Mouse (Mus musculus) CH12.LX (cell line): ENCODE measurements at regions not wholly inside any gene's neighbourhood (a gene's known extent, or its start where the extent isn't known, plus 50 kb on each side); places are given as distances from the start of the nearest gene placed in this dataset.

Experiments used
- DNase-seq: peaks from one replicate; pipeline ENCODE4 v3.0.0-alpha.2; 2013; ENCODE audit errors: extremely low read depth
- H3K27ac ChIP-seq: 2 replicates; pipeline ENCODE4 v1.5.1; 2012; ENCODE audit warnings: low read depth, mild to moderate bottlenecking, control low read depth, moderate library complexity; ENCODE audit not compliant: insufficient read depth
- H3K27me3 ChIP-seq: replicated peaks from 2 replicates; pipeline ENCODE3; 2012; ENCODE audit warnings: inconsistent platforms
- H3K36me3 ChIP-seq, 2 experiments: replicated peaks in 1 of 2; 2 replicates each; pipeline versions ENCODE3 to v1.6.1; 2012; ENCODE audit warnings: inconsistent platforms in 1 of 2, low read length in 1 of 2, mild to moderate bottlenecking in 1 of 2, mixed read lengths in 1 of 2, moderate library complexity in 1 of 2; ENCODE audit not compliant: control insufficient read depth in 1 of 2, insufficient read depth in 1 of 2
- H3K4me1 ChIP-seq, 2 experiments: 2 replicates each; pipeline ENCODE4 v1.6.1; 2012; ENCODE audit warnings: inconsistent platforms in 1 of 2, moderate library complexity in 1 of 2; ENCODE audit not compliant: insufficient read depth in 2 of 2, control insufficient read depth in 1 of 2
- H3K4me2 ChIP-seq: 2 replicates; pipeline ENCODE4 v1.6.1; 2012; ENCODE audit warnings: low read depth, mild to moderate bottlenecking, control low read depth; ENCODE audit not compliant: poor library complexity, insufficient read depth, severe bottlenecking
- H3K4me3 ChIP-seq, 3 experiments: fragments of 150-350 bp in 1 of 3; sonication (generic) in 1 of 3; replicated peaks in 1 of 3; 2 replicates each; pipeline versions ENCODE3 to v1.5.1; 2011 to 2012; ENCODE audit warnings: low read depth in 2 of 3, low read length in 2 of 3, mild to moderate bottlenecking in 2 of 3, moderate library complexity in 2 of 3, control low read depth in 1 of 3, improper control_type of control experiment in 1 of 3, inconsistent platforms in 1 of 3, mixed read lengths in 1 of 3; ENCODE audit not compliant: poor library complexity in 1 of 3
- H3K79me2 ChIP-seq: replicated peaks from 2 replicates; pipeline ENCODE4 v1.6.1; 2012; ENCODE audit warnings: mild to moderate bottlenecking, moderate library complexity; ENCODE audit not compliant: control insufficient read depth, poor library complexity, insufficient read depth, severe bottlenecking; ENCODE audit errors: extremely low read depth
- H3K9ac ChIP-seq: 2 replicates; pipeline ENCODE4 v1.6.1; 2012; ENCODE audit warnings: low read depth, mild to moderate bottlenecking, control low read depth, moderate library complexity; ENCODE audit not compliant: insufficient read depth
- H3K9me3 ChIP-seq: replicated peaks from 2 replicates; pipeline ENCODE3; 2012; ENCODE audit warnings: low read length, inconsistent platforms, mixed read lengths
- BHLHE40 ChIP-seq: IDR thresholded peaks from 2 replicates; pipeline ENCODE4 v1.6.1; 2011; ENCODE audit warnings: mild to moderate bottlenecking, low read depth, low read length, improper control_type of control experiment
- CHD1 ChIP-seq: IDR thresholded peaks from 2 replicates; pipeline ENCODE4 v1.6.1; 2012; ENCODE audit warnings: low read depth, low read length, improper control_type of control experiment, inconsistent platforms
- CTCF ChIP-seq, 2 experiments: IDR thresholded peaks in 1 of 2; conservative IDR thresholded peaks in 1 of 2; 2 replicates each; pipeline ENCODE4 v1.5.1; 2011 to 2012; ENCODE audit warnings: low read depth in 2 of 2, low read length in 2 of 2, improper control_type of control experiment in 1 of 2, inconsistent platforms in 1 of 2, mild to moderate bottlenecking in 1 of 2, moderate library complexity in 1 of 2
- E2F4 ChIP-seq: IDR thresholded peaks from 2 replicates; pipeline ENCODE4 v1.6.1; 2011; ENCODE audit warnings: low read depth, low read length, improper control_type of control experiment; ENCODE audit not compliant: insufficient replicate concordance
- ELF1 ChIP-seq: IDR thresholded peaks from 2 replicates; pipeline ENCODE4 v1.6.1; 2014; ENCODE audit warnings: low read depth, mild to moderate bottlenecking, inconsistent platforms, low read length, improper control_type of control experiment
- EP300 ChIP-seq: IDR thresholded peaks from 2 replicates; pipeline ENCODE4 v1.6.1; 2011; ENCODE audit warnings: low read length, improper control_type of control experiment
- ETS1 ChIP-seq: conservative IDR thresholded peaks from 2 replicates; pipeline ENCODE4 v1.6.1; 2012; ENCODE audit warnings: low read depth, mild to moderate bottlenecking, inconsistent platforms, low read length, improper control_type of control experiment, moderate library complexity
- KAT2A ChIP-seq: IDR thresholded peaks from 2 replicates; pipeline ENCODE4 v1.6.1; 2012; ENCODE audit warnings: low read length, improper control_type of control experiment, inconsistent platforms; ENCODE audit not compliant: insufficient replicate concordance
- MAX ChIP-seq: IDR thresholded peaks from 2 replicates; pipeline ENCODE4 v1.6.1; 2011; ENCODE audit warnings: low read length, improper control_type of control experiment
- MAZ ChIP-seq: IDR thresholded peaks from 2 replicates; pipeline ENCODE4 v1.6.1; 2012; ENCODE audit warnings: low read depth, mild to moderate bottlenecking, inconsistent platforms, low read length, improper control_type of control experiment, moderate library complexity
- MEF2A ChIP-seq: IDR thresholded peaks from 2 replicates; pipeline ENCODE4 v1.6.1; 2014; ENCODE audit warnings: low read depth, mild to moderate bottlenecking, inconsistent platforms, low read length, improper control_type of control experiment, borderline replicate concordance
- MXI1 ChIP-seq: IDR thresholded peaks from 2 replicates; pipeline ENCODE4 v1.6.1; 2011; ENCODE audit warnings: mild to moderate bottlenecking, low read depth, low read length, improper control_type of control experiment
- MYC ChIP-seq: IDR thresholded peaks from 2 replicates; pipeline ENCODE4 v1.6.1; 2011; ENCODE audit warnings: low read depth, mild to moderate bottlenecking, improper control_type of control experiment, low read length
- NELFE ChIP-seq: IDR thresholded peaks from 2 replicates; pipeline ENCODE4 v1.6.1; 2011; ENCODE audit warnings: low read depth, low read length, improper control_type of control experiment
- NRF1 ChIP-seq: IDR thresholded peaks from 2 replicates; pipeline ENCODE4 v1.6.1; 2014; ENCODE audit warnings: low read depth, mild to moderate bottlenecking, inconsistent platforms, low read length, improper control_type of control experiment, moderate library complexity
- PAX5 ChIP-seq: IDR thresholded peaks from 2 replicates; pipeline ENCODE4 v1.6.1; 2012; ENCODE audit warnings: low read length, inconsistent platforms, mixed read lengths
- POLR2AphosphoS2 ChIP-seq: IDR thresholded peaks from 2 replicates; pipeline ENCODE4 v1.6.1; 2011; ENCODE audit warnings: low read depth, low read length, improper control_type of control experiment
- RAD21 ChIP-seq: IDR thresholded peaks from 2 replicates; pipeline ENCODE4 v1.6.1; 2011; ENCODE audit warnings: low read depth, mild to moderate bottlenecking, low read length, improper control_type of control experiment, moderate library complexity
- RCOR1 ChIP-seq: conservative IDR thresholded peaks from 2 replicates; pipeline ENCODE4 v1.6.1; 2012; ENCODE audit warnings: low read depth, mild to moderate bottlenecking, inconsistent platforms, low read length, improper control_type of control experiment
- SIN3A ChIP-seq: IDR thresholded peaks from 2 replicates; pipeline ENCODE4 v1.6.1; 2012; ENCODE audit warnings: low read length, improper control_type of control experiment, inconsistent platforms
- TBP ChIP-seq: conservative IDR thresholded peaks from 2 replicates; pipeline ENCODE4 v1.6.1; 2011; ENCODE audit warnings: low read depth, low read length, improper control_type of control experiment
- TCF12 ChIP-seq: IDR thresholded peaks from 2 replicates; pipeline ENCODE4 v1.6.1; 2014; ENCODE audit warnings: low read depth, mild to moderate bottlenecking, inconsistent platforms, low read length, improper control_type of control experiment
- UBTF ChIP-seq: IDR thresholded peaks from 2 replicates; pipeline ENCODE4 v1.6.1; 2012; ENCODE audit warnings: low read depth, mild to moderate bottlenecking, inconsistent platforms, low read length, improper control_type of control experiment, moderate library complexity
- USF1 ChIP-seq: IDR thresholded peaks from 2 replicates; pipeline ENCODE4 v1.6.1; 2014; ENCODE audit warnings: low read depth, mild to moderate bottlenecking, inconsistent platforms, low read length, improper control_type of control experiment
- USF2 ChIP-seq: conservative IDR thresholded peaks from 2 replicates; pipeline ENCODE4 v1.6.1; 2011; ENCODE audit warnings: low read depth, low read length, improper control_type of control experiment
- ZC3H11A ChIP-seq: IDR thresholded peaks from 2 replicates; pipeline ENCODE4 v1.6.1; 2012; ENCODE audit warnings: low read depth, mild to moderate bottlenecking, inconsistent platforms, low read length, improper control_type of control experiment
- ZMIZ1 ChIP-seq: IDR thresholded peaks from 2 replicates; pipeline ENCODE4 v1.6.1; 2012; ENCODE audit warnings: low read depth, mild to moderate bottlenecking, inconsistent platforms, low read length, improper control_type of control experiment
- ZNF384 ChIP-seq: IDR thresholded peaks from 2 replicates; pipeline ENCODE4 v1.6.1; 2012; ENCODE audit warnings: low read depth, low read length, improper control_type of control experiment, inconsistent platforms
- dilution Hi-C: fragments of 300-500 bp; cut with MboI; formaldehyde crosslinking; loops from 2 replicates; pipeline ENCODE4 v1.14.3; 2020; ENCODE audit warnings: low sequenced_read_pairs; ENCODE audit not compliant: extremely low pct_unique_long_range_greater_than_20kb, extremely low pct_ligation_motif_present
- in situ Hi-C: fragments of 300-500 bp; cut with MboI; formaldehyde crosslinking; loops from 3 replicates; pipeline ENCODE4 v1.14.3; 2019; ENCODE audit warnings: low sequenced_read_pairs, low pct_ligation_motif_present, low pct_unique_long_range_greater_than_20kb, mixed read lengths

GRCm38 (mm10) chr6:135543390-135543789 lies 181.0 kb downstream of the Emp1 start:
- dilution Hi-C loops (no loop called here), in situ Hi-C loops (no loop called here)
- Histone ChIP-seq H3K9ac (no peak overlapping the region), H3K4me3 (no peak overlapping the region), H3K4me2 (no peak overlapping the region), H3K4me1 (no peaks in the 10 kb centered on the region), H3K9me3 (peaks cover 24% of the 10 kb centered on the region), H3K36me3 (no peaks in the 10 kb centered on the region), H3K79me2 (no peaks in the 10 kb centered on the region), H3K27me3 (peaks cover 5% of the 10 kb centered on the region), H3K27ac (no peak overlapping the region)
- TF ChIP-seq UBTF (no peak), RAD21 (no peak), CTCF (conservative IDR thresholded peaks at IDR 0.05 in 1 of 2, IDR thresholded peaks at IDR 0.05 in 1 of 2; ENCODE audit: low read depth in 2 of 2, low read length in 2 of 2) (no peak), POLR2AphosphoS2 (no peak), NRF1 (no peak), ZNF384 (no peak), ZMIZ1 (no peak), CHD1 (no peak), E2F4 (no peak), EP300 (no peak), MEF2A (no peak), SIN3A (no peak), TCF12 (no peak), MXI1 (no peak), MAZ (no peak), ELF1 (no peak)
- no peak for DNase-seq

GRCm38 (mm10) chr6:135543863-135544262 lies 181.5 kb downstream of the Emp1 start:
- TF ChIP-seq TCF12: no peak
- TF ChIP-seq RCOR1: no peak
- TF ChIP-seq ZNF384: no peak
- TF ChIP-seq ZC3H11A: no peak
- no peak for TF ChIP-seq CHD1
- TF ChIP-seq TBP: no peak
- TF ChIP-seq USF2: no peak
- TF ChIP-seq USF1: no peak
- no peak for TF ChIP-seq ZMIZ1
- TF ChIP-seq E2F4: no peak
- TF ChIP-seq POLR2AphosphoS2: no peak
- no peak for TF ChIP-seq ETS1
- no peak for TF ChIP-seq NELFE
- TF ChIP-seq PAX5: no peak
- no peak for TF ChIP-seq BHLHE40
- TF ChIP-seq KAT2A: no peak
- TF ChIP-seq MAX: no peak
- no peak for TF ChIP-seq MXI1
- no peak for TF ChIP-seq MYC
- in situ Hi-C loops (no loop called here), dilution Hi-C loops (no loop called here)

More at GRCm38 (mm10) chr6:135543863-135544262, 181.5 kb downstream of the Emp1 start:
- Histone ChIP-seq H3K4me1 (no peaks in the 10 kb centered on the region), H3K36me3 (no peaks in the 10 kb centered on the region), H3K9me3 (peaks cover 26% of the 10 kb centered on the region), H3K27ac (no peak overlapping the region), H3K4me2 (no peak overlapping the region), H3K27me3 (peaks cover 5% of the 10 kb centered on the region), H3K4me3 (no peak overlapping the region), H3K9ac (no peak overlapping the region), H3K79me2 (no peaks in the 10 kb centered on the region)
- no peak for DNase-seq
